Mouse (Mus musculus): ENCODE measurements around the gene Atp13a1.

DNA sequence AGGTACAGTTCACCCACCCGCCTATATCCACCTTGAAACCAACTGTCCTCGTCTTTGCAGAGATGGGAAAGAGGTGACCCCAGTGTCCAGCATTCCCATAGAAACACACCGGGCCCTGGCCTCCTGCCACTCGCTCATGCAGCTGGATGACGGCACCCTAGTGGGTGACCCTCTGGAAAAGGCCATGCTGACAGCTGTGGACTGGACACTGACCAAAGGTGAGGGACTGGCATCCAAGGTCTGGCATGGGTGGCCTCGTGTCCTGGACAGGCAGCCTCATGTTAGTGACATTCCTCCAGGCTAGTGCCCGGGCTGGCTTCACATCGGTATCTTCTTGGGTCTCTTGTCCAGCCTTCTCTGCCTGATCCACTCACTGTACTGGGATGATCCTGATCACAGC, 8.3 kb downstream of the Atp13a1 start:
- TF ChIP-seq CTCF (IDR thresholded peaks at IDR 0.05; ENCODE audit: borderline replicate concordance, control insufficient read depth, extremely low read depth, insufficient read depth, low read length, poor library complexity) (no peak), POLR2A (IDR thresholded peaks at IDR 0.05; ENCODE audit: control insufficient read depth, extremely low read depth, insufficient read depth, low read length, poor library complexity) (no peak)

Data from thymus, adult 2 months (tissue).